Mouse (Mus musculus) gastrocnemius, postnatal 36 days (tissue): Measurements from ENCODE around the gene Dcun1d1. TPM values are rescaled to one million over a fixed set of nuclear protein-coding genes. Genes with fewer than 3 reads are reported as not detected.

Experiments
- DNase-seq, 2 experiments: peaks; one replicate each; pipeline ENCODE4 v3.0.0; 2022
- intact Hi-C: fragments of 180-260 bp; cut with DNase I; formaldehyde crosslinking; loops from one replicate; pipeline ENCODE4 v1.15.1; 2025
- total RNA-seq, 2 experiments: library from RNA; stranded (reverse); gene quantifications; 2 replicates each; pipeline ENCODE4 v1.2.3; 2021

Gene Dcun1d1
- total RNA-seq, 2 experiments from 2014 or later, result 76.0 to 76.4 TPM

- intact Hi-C loops, result loop anchor here (5.0 kb wide), 2 partner anchors 64 to 181 kb away; partner anchors contain the start of gene Atp11b
These were observed 4.4 kb downstream of the Dcun1d1 start for GRCm38 (mm10) chr3:35932735-35933404.

DNA sequence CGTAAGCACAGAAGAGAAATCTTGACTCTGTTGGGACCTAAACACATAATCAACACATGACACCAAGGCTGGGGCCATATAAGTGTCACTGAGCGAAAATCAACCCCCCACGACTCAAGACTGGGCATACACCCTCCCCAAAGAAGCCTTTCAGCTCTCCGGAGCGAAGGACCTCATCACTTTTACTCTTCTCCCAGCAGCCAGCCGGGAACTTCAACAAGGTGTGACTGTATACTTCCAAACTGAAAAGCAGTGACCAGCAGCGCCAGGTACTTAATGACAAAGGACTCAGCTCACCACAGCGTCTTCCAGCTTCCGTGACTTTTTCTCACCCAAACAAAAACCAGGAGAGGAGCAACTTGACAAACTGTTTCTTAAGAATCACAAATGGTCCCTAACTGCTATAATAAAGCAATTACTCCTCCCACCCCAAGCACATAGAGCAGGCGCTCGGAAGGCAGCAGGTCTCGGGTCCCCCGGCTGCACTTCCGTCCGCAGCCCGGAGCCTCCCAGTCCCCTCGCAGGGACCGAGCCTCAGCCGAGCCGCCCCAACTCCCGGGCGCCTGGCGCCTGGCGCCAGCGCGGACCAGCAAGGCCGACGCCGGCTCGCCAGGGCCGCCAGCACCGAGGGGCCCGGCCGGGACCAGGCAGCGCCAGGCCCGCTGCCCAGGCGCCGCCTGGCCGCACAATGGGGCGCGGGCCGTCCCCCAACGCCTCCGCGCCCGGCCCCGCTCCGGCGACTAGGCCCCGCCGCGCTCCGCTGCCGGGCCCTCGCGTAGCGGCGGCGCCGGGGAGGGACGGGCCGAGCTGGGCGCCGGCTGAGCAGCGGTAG, 5.1 kb downstream of the Dcun1d1 start:
- peak in 1 of 2 experiments; percentile 37 for DNase-seq
- intact Hi-C loops, result loop anchor here (5.0 kb wide), 2 partner anchors 65 to 180 kb away; partner anchors contain the start of gene Atp11b

More at GRCm38 (mm10) chr3:35932735-35933404, 4.4 kb downstream of the Dcun1d1 start:
- peak; percentile 67 to 74 for DNase-seq

GRCm38 (mm10) chr3:35931359-35931758, 5.9 kb downstream of the Dcun1d1 start:
- DNase-seq, result no peak
- intact Hi-C loops, result loop anchor here (5.0 kb wide), 2 partner anchors 66 to 179 kb away; partner anchors contain the start of gene Atp11b

GRCm38 (mm10) chr3:35929831-35930230, 7.4 kb downstream of the Dcun1d1 start:
- no peak for DNase-seq
- intact Hi-C loops, result loop anchor here (5.0 kb wide), 2 partner anchors 67 to 178 kb away; partner anchors contain the start of gene Atp11b

DNA sequence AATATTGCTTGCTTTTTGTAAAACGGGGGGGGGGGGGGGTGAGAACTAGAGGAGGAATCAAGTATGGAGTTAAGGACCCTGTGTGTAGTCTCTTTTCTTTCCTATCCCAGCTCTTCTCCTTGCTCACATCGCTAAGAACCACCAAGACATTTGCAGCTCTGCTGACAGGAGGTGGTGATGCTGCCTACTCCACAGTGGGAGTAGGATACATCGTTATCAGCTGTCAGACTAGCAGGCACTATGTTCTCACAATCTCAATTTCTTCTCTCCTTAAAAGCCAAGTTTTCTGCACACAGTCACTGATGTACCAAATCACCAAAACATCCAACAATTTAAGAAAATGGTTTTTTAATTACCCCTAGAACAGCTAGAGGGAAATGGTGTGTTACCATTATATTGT, 7.8 kb downstream of the Dcun1d1 start:
- intact Hi-C loops, result no loop called here
- DNase-seq, result no peak

GRCm38 (mm10) chr3:35925852-35926251, 11.4 kb downstream of the Dcun1d1 start:
- DNase-seq, result no peak
- intact Hi-C loops, result no loop called here

GRCm38 (mm10) chr3:35924007-35924406, 13.2 kb downstream of the Dcun1d1 start:
- intact Hi-C loops, result no loop called here

DNA sequence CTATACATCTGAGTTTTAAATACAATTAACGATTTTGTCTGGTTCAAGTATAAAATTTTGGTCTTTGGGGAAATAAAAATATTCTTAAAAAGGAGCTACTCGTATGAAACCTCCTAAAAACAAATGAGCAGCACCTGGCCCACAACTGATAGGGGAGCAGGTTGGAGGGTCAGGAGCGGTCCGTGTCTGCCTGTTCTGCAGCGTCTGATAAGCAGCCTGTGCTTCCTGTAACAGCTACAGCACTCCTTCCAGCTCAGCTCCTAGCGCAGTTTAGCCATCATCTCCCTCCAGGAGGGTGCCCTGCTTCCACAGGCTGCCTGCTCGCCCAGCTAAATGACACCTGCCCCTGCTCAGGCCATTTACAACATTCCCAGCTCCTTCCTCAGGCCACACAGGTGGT, 13.8 kb downstream of the Dcun1d1 start:
- DNase-seq, result no peak
- intact Hi-C loops, result no loop called here

More at GRCm38 (mm10) chr3:35924007-35924406, 13.2 kb downstream of the Dcun1d1 start:
- DNase-seq, result no peak

DNA sequence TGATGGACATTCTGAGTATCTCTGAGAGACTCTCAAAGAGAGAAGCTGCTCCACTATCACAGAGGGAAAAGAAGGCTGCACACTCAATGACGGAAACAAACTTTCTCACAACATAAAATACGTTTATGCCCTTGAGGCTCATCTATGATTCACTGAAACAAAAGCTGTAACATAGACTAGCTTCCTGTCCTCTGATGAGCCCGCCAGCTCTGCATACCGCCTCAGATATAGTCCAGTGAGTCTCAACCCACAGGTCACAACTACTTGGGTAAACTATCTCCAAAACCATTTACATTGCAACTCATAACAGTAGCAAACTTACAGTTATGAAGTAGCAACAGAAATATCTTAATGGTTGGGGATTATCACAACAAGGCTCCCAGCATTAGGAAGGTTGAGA, 14.7 kb downstream of the Dcun1d1 start:
- intact Hi-C loops, result no loop called here
- DNase-seq, result no peak

DNA sequence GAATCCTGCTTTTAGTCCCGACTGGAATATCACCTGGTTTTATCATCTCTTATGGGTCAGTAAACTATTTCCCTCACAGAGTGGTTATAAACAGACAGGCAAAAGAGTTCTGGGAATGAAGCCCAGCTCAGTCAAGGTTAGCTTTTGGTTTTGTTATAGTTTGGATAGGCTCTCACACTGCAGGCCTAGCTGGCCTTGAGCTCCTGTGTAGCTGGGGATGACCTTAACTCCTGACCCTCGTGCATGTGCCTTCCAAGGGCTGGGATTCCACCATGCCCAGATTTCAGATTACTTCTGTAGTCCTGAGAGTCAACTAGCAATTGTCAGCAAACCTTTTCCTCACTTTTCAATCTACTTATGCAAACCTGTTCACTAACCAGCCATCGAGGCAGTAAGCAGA, 19.0 kb downstream of the Dcun1d1 start:
- intact Hi-C loops, result no loop called here
- no peak for DNase-seq

- no peak for DNase-seq
- intact Hi-C loops, result no loop called here
These were observed 28.1 kb downstream of the Dcun1d1 start for GRCm38 (mm10) chr3:35908982-35909680.

- DNase-seq, result no peak
- intact Hi-C loops, result no loop called here
These were observed 36.6 kb downstream of the Dcun1d1 start for GRCm38 (mm10) chr3:35900555-35901204.

- DNase-seq, result no peak
- intact Hi-C loops, result no loop called here
These were observed 38.1 kb downstream of the Dcun1d1 start for GRCm38 (mm10) chr3:35899109-35899508.

DNA sequence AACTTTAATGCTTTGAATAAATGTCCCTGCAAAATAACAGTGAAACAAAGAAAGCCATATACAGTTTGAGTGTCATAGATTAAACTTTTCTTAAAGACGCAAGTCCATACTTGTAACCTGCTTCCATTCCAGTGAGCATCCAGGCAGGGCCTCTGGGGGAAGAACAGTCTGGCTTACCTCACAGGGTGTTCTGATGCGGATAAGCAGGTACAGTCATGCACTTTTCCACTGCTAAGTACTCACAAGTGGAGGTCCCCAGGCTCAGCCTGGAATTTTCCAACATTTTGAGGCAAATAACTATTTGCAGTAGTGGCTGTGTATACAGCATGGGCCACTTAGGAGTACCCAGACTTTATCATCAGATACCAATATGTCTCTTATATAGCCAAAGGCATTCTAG, 39.3 kb downstream of the Dcun1d1 start:
- intact Hi-C loops, result no loop called here
- DNase-seq, result no peak

DNA sequence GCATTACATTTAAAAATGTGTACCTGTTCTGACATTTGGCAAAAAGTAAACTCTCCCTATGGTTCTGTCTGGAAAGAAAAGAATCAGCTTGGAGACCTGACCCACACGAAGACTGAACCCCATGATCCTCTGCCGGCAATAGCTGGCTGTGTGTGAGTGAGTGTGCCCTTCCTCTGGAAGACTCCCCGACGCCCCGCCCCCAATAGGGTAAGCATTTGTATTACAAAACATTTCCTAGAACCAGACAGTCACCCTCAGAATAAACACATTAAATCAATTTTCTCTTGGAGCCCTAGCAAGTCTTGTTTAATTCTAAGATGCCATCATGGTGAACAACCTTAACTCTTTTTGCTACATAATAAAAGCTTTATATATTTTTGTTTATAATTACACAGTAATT, 44.1 kb downstream of the Dcun1d1 start:
- DNase-seq, result no peak
- intact Hi-C loops, result no loop called here

DNA sequence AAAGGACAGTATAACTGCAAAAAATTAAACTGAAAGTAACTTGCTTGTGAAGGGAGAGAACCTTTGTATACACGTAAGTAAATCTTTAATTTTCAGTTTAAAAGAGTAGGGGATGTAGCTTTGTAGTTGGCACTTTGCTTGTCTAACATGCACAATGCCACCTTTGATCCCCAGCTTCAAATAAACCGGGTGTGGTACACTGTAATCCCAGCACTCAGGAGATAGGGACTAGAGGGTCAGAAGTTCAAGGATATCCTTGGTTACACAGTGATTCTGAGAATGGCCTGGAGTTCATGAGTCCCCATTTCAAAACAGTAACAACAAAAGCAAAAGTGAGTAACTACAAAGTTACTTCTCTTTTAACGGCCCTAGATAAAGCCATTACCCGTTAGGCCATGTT, 46.1 kb downstream of the Dcun1d1 start:
- intact Hi-C loops, result no loop called here
- no peak for DNase-seq

- intact Hi-C loops, result no loop called here
- no peak for DNase-seq
These were observed 47.7 kb downstream of the Dcun1d1 start for GRCm38 (mm10) chr3:35889531-35889930.

- intact Hi-C loops, result no loop called here
These were observed 54.0 kb downstream of the Dcun1d1 start for GRCm38 (mm10) chr3:35883267-35883666.

DNA sequence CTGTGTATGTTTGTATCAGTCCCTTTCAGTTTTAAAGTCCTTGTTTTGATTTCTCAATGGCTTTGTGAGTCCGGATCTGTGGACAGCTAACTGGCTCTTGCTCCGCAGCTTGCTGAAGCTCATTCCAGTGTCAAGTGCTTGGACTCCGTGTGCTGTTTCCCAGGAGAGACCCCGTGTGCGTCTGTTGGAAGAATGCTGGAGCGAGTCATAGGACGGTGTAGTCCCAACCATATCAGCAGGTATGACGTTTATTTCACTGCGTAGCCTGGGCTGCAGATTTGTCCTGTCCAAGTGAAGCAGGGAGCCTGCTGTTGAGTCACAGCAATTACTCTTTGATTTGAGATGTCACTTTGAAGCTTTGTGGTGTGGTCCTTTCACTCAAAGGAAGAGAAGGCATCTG, 87.9 kb downstream of the Dcun1d1 start:
- intact Hi-C loops, result no loop called here
- no peak for DNase-seq

More at GRCm38 (mm10) chr3:35883267-35883666, 54.0 kb downstream of the Dcun1d1 start:
- no peak for DNase-seq
